Comparison of ENCODE assay signal across 9 mouse cellular contexts in the genomic region with DNA sequence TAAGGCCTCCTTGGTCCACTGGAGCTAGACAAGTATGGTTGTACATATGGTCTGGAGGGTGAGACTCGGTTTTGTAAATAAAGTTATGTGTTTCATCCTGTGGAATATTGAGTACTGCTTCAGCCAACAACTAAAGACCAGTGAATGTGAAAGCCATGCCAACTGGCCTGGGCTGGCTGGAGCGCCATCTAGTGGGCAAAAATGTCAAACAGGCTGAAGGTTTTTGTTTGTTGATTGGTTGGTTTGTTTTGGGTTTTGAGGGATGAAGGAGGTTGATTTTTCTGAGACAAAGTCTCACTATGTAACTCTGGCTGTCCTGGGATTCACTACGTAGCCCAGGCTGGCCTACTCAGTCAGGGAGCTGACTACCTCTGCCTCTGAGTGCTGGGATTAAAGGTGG. TPM values are rescaled to one million over a fixed set of nuclear protein-coding genes. Genes with fewer than 3 reads are reported as not detected.
DNase-seq lines count a peak whose midpoint lies in the region; ATAC-seq lines count a peak whose summit lies in the region.
"Had no signal": no experiment of that assay in that cellular context is flagged by ENCODE, and none has a peak within 500 bp of the region (broad histone marks: within the 10 kb centered on the region; RNA-seq: fewer than 3 reads in every experiment).

No protein-coding gene starts in this region.

- no peak for ATAC-seq in activated CD4-positive, CD25-positive, alpha-beta regulatory T cell, adult 4 months

- intact Hi-C loops in left cerebral cortex, postnatal 36 days (cut with DNase I) = no loop called here

- DNase-seq in layer of hippocampus, adult 11-12 months (ENCODE audit: low spot score) = peak; percentile 78
- no peak for DNase-seq in layer of hippocampus, adult 9-11 months
- peak; percentile 71 for DNase-seq in ES-CJ7 (ENCODE audit: low read depth, low spot score)
- peak; percentile 74 for DNase-seq in c-Kit-positive CD71-positive TER-119-negative erythroid progenitor cells, embryonic 14.5 days (ENCODE audit: low read depth)
- peak; percentile 68 to 78 for DNase-seq in gastrocnemius, postnatal 4 days (ENCODE audit: low spot score in 2 of 2)
- DNase-seq in left cerebral cortex, postnatal 36 days (ENCODE audit: low spot score in 2 of 2) = peak; percentile 55 to 67
- peak; percentile 77 to 83 for DNase-seq in natural killer cell, adult 2 months (ENCODE audit: low spot score in 2 of 2)

RNA-seq across cellular contexts. Expression of a gene that starts 1.5 kb away (rescaled TPM):
- total RNA-seq in gastrocnemius, postnatal 4 days (2021) = not detected
- 1 to 10 TPM; 3.4 to 4.3 TPM for total RNA-seq in left cerebral cortex, postnatal 36 days (2021)
- 1 to 10 TPM in 1 of 2 experiments, under 1 TPM in 1; 0.83 to 3.2 TPM for polyA plus RNA-seq in activated CD4-positive, CD25-positive, alpha-beta regulatory T cell, adult 4 months (2017; shearing (Covaris generic))
- polyA plus RNA-seq: erythroblast, embryonic 14.5 days had no signal

RNA-seq across cellular contexts. Expression of a gene that starts 3.6 kb away (rescaled TPM):
- total RNA-seq in gastrocnemius, postnatal 4 days (2021) = 10 to 100 TPM; 10.0 to 12.7 TPM
- total RNA-seq in left cerebral cortex, postnatal 36 days (2021) = 10 to 100 TPM; 38.9 to 46.2 TPM
- 10 to 100 TPM; 44.5 to 45.2 TPM for polyA plus RNA-seq in activated CD4-positive, CD25-positive, alpha-beta regulatory T cell, adult 4 months (2017; shearing (Covaris generic))

RNA-seq across cellular contexts. Expression of a gene that starts 3.6 kb away (rescaled TPM):
- 1 to 10 TPM; 4.6 to 5.9 TPM for total RNA-seq in gastrocnemius, postnatal 4 days (2021)
- 10 to 100 TPM; 16.9 to 17.0 TPM for total RNA-seq in left cerebral cortex, postnatal 36 days (2021)
- 10 to 100 TPM; 65.7 to 82.2 TPM for polyA plus RNA-seq in activated CD4-positive, CD25-positive, alpha-beta regulatory T cell, adult 4 months (2017; shearing (Covaris generic))

RNA-seq across cellular contexts. Expression of a gene that starts 5.8 kb away (rescaled TPM):
- total RNA-seq in gastrocnemius, postnatal 4 days (2021) = 10 to 100 TPM; 31.1 to 39.6 TPM
- total RNA-seq in left cerebral cortex, postnatal 36 days (2021) = 10 to 100 TPM; 16.7 to 19.0 TPM
- polyA plus RNA-seq in activated CD4-positive, CD25-positive, alpha-beta regulatory T cell, adult 4 months (2017; shearing (Covaris generic)) = 10 to 100 TPM; 74.8 to 81.7 TPM

RNA-seq across cellular contexts. Expression of a gene that starts 11.9 kb away (rescaled TPM):
- total RNA-seq in gastrocnemius, postnatal 4 days (2021) = 10 to 100 TPM; 27.9 to 30.4 TPM
- total RNA-seq in left cerebral cortex, postnatal 36 days (2021) = 10 to 100 TPM; 34.7 to 39.6 TPM
- 10 to 100 TPM; 19.3 to 24.9 TPM for polyA plus RNA-seq in activated CD4-positive, CD25-positive, alpha-beta regulatory T cell, adult 4 months (2017; shearing (Covaris generic))
